Mouse (Mus musculus) adrenal gland, postnatal 4 days (tissue): ENCODE results near the gene Gm36210. TPM values are rescaled to one million over a fixed set of nuclear protein-coding genes. Genes with fewer than 3 reads are reported as not detected.
"Not testable (repeated sequence)": the region's sequence is repeated elsewhere in the genome, so short reads cannot be mapped to it uniquely, and the experiment has no call there.

Source experiments
- DNase-seq, 2 experiments: peaks; one replicate each; pipeline ENCODE4 v3.0.0; 2021 to 2022; ENCODE audit warnings: low spot score in 2 of 2, mixed read lengths in 2 of 2
- total RNA-seq, 2 experiments: library from RNA; stranded (reverse); gene quantifications; 2 replicates each; pipeline ENCODE4 v1.2.3; 2021

Gm36210 gene
- total RNA-seq, 2 experiments from 2014 or later = 0.39 TPM; not detected in 1

GRCm38 (mm10) chr7:4898851-4899648, 7.3 kb downstream of the Gm36210 start:
- no peak for DNase-seq

GRCm38 (mm10) chr7:4895186-4895585, 11.1 kb downstream of the Gm36210 start:
- no peak for DNase-seq

GRCm38 (mm10) chr7:4886680-4887079, 19.6 kb downstream of the Gm36210 start:
- DNase-seq = no peak

- DNase-seq = not testable (repeated sequence)
These were observed 27.3 kb downstream of the Gm36210 start for GRCm38 (mm10) chr7:4879036-4879435.

GRCm38 (mm10) chr7:4878186-4878585, 28.1 kb downstream of the Gm36210 start:
- no peak for DNase-seq

- DNase-seq = no peak
These were observed 29.1 kb downstream of the Gm36210 start for GRCm38 (mm10) chr7:4877226-4877625.

- peak; percentile 58 to 81 for DNase-seq
These were observed 29.5 kb downstream of the Gm36210 start, which contains the start of gene Isoc2a for GRCm38 (mm10) chr7:4876753-4877221. Isoc2a (plus strand) TSS chr7:4877153.

- DNase-seq = no peak
These were observed 36.2 kb downstream of the Gm36210 start, which contains the start of gene Isoc2b for GRCm38 (mm10) chr7:4870133-4870532. Isoc2b (minus strand) TSS chr7:4870258.

GRCm38 (mm10) chr7:4866631-4867180, 39.6 kb downstream of the Gm36210 start:
- no peak for DNase-seq

- DNase-seq = peak; percentile 78 to 88
These were observed 40.5 kb downstream of the Gm36210 start for GRCm38 (mm10) chr7:4865579-4866493.

GRCm38 (mm10) chr7:4865090-4865489, 41.2 kb downstream of the Gm36210 start:
- no peak for DNase-seq

- no peak for DNase-seq
These were observed 42.0 kb downstream of the Gm36210 start for GRCm38 (mm10) chr7:4864130-4864845.

GRCm38 (mm10) chr7:4863541-4864080, 42.7 kb downstream of the Gm36210 start:
- no peak for DNase-seq

- peak in 1 of 2 experiments; percentile 72 for DNase-seq
These were observed 43.3 kb downstream of the Gm36210 start for GRCm38 (mm10) chr7:4863041-4863440.

- not testable (repeated sequence) for DNase-seq
These were observed 45.4 kb downstream of the Gm36210 start for GRCm38 (mm10) chr7:4860926-4861325.

GRCm38 (mm10) chr7:4859418-4859978, 46.8 kb downstream of the Gm36210 start:
- no peak for DNase-seq

GRCm38 (mm10) chr7:4857321-4857720, 49.0 kb downstream of the Gm36210 start:
- DNase-seq = no peak

GRCm38 (mm10) chr7:4856508-4856907, 49.8 kb downstream of the Gm36210 start:
- no peak for DNase-seq

GRCm38 (mm10) chr7:4853613-4854012, 52.7 kb downstream of the Gm36210 start:
- DNase-seq = no peak

- DNase-seq = no peak
These were observed 55.0 kb downstream of the Gm36210 start for GRCm38 (mm10) chr7:4851315-4851688.
